In genomic region chr11:69105796-69106195, GRCm38 (mm10) we compare ENCODE assay signal across 26 mouse cellular contexts. TPM values are rescaled to one million over a fixed set of nuclear protein-coding genes. Genes with fewer than 3 reads are reported as not detected.
DNase-seq lines count a peak whose midpoint lies in the region; ATAC-seq and TF ChIP-seq lines count a peak whose summit lies in the region.
"Had no signal": no experiment of that assay in that cellular context is flagged by ENCODE, and none has a peak within 500 bp of the region (broad histone marks: within the 10 kb centered on the region; RNA-seq: fewer than 3 reads in every experiment).

No protein-coding gene starts in this region.

- H3K4me1 ChIP-seq in kidney, embryonic 16.5 days (ENCODE audit: insufficient read depth, low read length), result peaks cover 4% of the 10 kb centered on the region; the same call in 1 of the 2 replicates

- peak; percentile 29 for DNase-seq in cerebellum, adult 8-10 months
- DNase-seq in cerebellum, postnatal 4 days (ENCODE audit: low spot score in 2 of 2), result no peak
- peak; percentile 30 for DNase-seq in gastrocnemius, adult 2 months
- no peak for DNase-seq in gastrocnemius, postnatal 10 days
- DNase-seq in kidney, postnatal 10 days, result no peak
- DNase-seq in T-cell, adult 2 months (ENCODE audit: low spot score), result peak; percentile 3
- DNase-seq in Muller cell, postnatal 12 days (ENCODE audit: inconsistent ontology term), result no peak
- DNase-seq: adrenal gland, postnatal 10 days; kidney, adult 2 months; lung, adult 18-20 months; lung, postnatal 14 days; right cerebral cortex, adult 18-20 months had no signal

- intact Hi-C loops in gastrocnemius, adult 2 months (cut with DNase I), result loop anchor here (10.0 kb wide), 1 partner anchor 809 kb away; the partner anchor contains the start of gene Gps2

- no peak for ATAC-seq in kidney, embryonic 16.5 days (ENCODE audit: low FRiP score, low TSS enrichment)
- ATAC-seq: CD4-positive, CD25-positive, alpha-beta regulatory T cell, adult 4 months; inflammation-experienced regulatory T-cells, adult 6 months; midbrain, embryonic 13.5 days had no signal

- H3K9me3 ChIP-seq in kidney, embryonic 16.5 days (ENCODE audit: low read length), result no peaks in the 10 kb centered on the region
- H3K9me3 ChIP-seq: embryonic facial prominence, embryonic 15.5 days; heart, embryonic 10.5 days; hindbrain, embryonic 12.5 days; midbrain, embryonic 13.5 days; neural tube, embryonic 15.5 days; stomach, embryonic 15.5 days had no signal

- peaks cover 76% of the 10 kb centered on the region for H3K36me3 ChIP-seq in kidney, embryonic 16.5 days (ENCODE audit: insufficient read depth, low read length)

- no peak for TF ChIP-seq CTCF in gastrocnemius, adult 2 months (IDR thresholded peaks at IDR 0.05)

- no peak overlapping the region for H3K4me3 ChIP-seq in gastrocnemius, adult 2 months
- H3K4me3 ChIP-seq in kidney, embryonic 16.5 days (ENCODE audit: low read length), result no peak overlapping the region
- H3K4me3 ChIP-seq: embryonic facial prominence, embryonic 15.5 days; hindbrain, embryonic 12.5 days; layer of hippocampus, adult 2 months; midbrain, embryonic 13.5 days; neural tube, embryonic 15.5 days; stomach, embryonic 15.5 days had no signal

- 71% methylated on average over 2 of the region's 2 CpGs for WGBS in kidney, embryonic 16.5 days

- no peaks in the 10 kb centered on the region for H3K27me3 ChIP-seq in kidney, embryonic 16.5 days (ENCODE audit: insufficient read depth, low read length)
- H3K27me3 ChIP-seq: embryonic facial prominence, embryonic 15.5 days; hindbrain, embryonic 12.5 days; midbrain, embryonic 13.5 days; neural tube, embryonic 15.5 days; stomach, embryonic 15.5 days had no signal

- H3K9ac ChIP-seq in kidney, embryonic 16.5 days (replicated peaks; ENCODE audit: low read length), result peak overlapping the region; percentile 31; the same call in 1 of the 2 replicates
- H3K9ac ChIP-seq: embryonic facial prominence, embryonic 15.5 days; hindbrain, embryonic 12.5 days; midbrain, embryonic 13.5 days; neural tube, embryonic 15.5 days; stomach, embryonic 15.5 days had no signal

- H3K4me2 ChIP-seq in kidney, embryonic 16.5 days (replicated peaks; ENCODE audit: low read depth, low read length), result no peak overlapping the region
- H3K4me2 ChIP-seq: embryonic facial prominence, embryonic 15.5 days; hindbrain, embryonic 12.5 days; liver, embryonic 11.5 days; midbrain, embryonic 13.5 days; neural tube, embryonic 15.5 days; stomach, embryonic 15.5 days had no signal

- no peak overlapping the region for H3K27ac ChIP-seq in gastrocnemius, adult 2 months
- H3K27ac ChIP-seq in kidney, embryonic 16.5 days (ENCODE audit: low read length), result no peak overlapping the region
- H3K27ac ChIP-seq: embryonic facial prominence, embryonic 15.5 days; heart, embryonic 10.5 days; hindbrain, embryonic 12.5 days; layer of hippocampus, adult 2 months; midbrain, embryonic 13.5 days; neural tube, embryonic 15.5 days; stomach, embryonic 15.5 days had no signal

RNA-seq across cellular contexts. Expression of gene Per1, which starts 10.8 kb away (rescaled TPM):
- 10 to 100 TPM; 68.2 to 76.8 TPM for total RNA-seq in gastrocnemius, adult 2 months (2021)
- 10 to 100 TPM; 17.5 to 78.6 TPM for total RNA-seq in gastrocnemius, postnatal 10 days (2021)
- 11.4 and 15.6 TPM in 2 replicates for polyA plus RNA-seq in kidney, embryonic 16.5 days (2015; fragmentation: Nextera tagmentation; extraction: Ambion mirVana)

RNA-seq across cellular contexts. Expression of gene Hes7, which starts 14.4 kb away (rescaled TPM):
- total RNA-seq in gastrocnemius, adult 2 months (2021), result not detected
- not detected for total RNA-seq in gastrocnemius, postnatal 10 days (2021)
- 0.39 and 0.51 TPM in 2 replicates for polyA plus RNA-seq in kidney, embryonic 16.5 days (2015; fragmentation: Nextera tagmentation; extraction: Ambion mirVana)
- total RNA-seq: common myeloid progenitor, adult 5-6 weeks; megakaryocyte, adult 5-6 weeks had no signal
- polyA plus RNA-seq: CD4-positive, CD25-positive, alpha-beta regulatory T cell, adult 4 months; inflammation-experienced regulatory T-cells, adult 6 months had no signal

RNA-seq across cellular contexts. Expression of gene 9130213A22Rik, which starts 16.6 kb away (rescaled TPM):
- total RNA-seq in gastrocnemius, adult 2 months (2021), result under 1 TPM in 1 of 2 experiments, not detected in 1; 0.20 TPM
- under 1 TPM; 0.27 to 0.49 TPM for total RNA-seq in gastrocnemius, postnatal 10 days (2021)
- polyA plus RNA-seq in kidney, embryonic 16.5 days (2015; fragmentation: Nextera tagmentation; extraction: Ambion mirVana), result 0.33 and 0.42 TPM in 2 replicates
- total RNA-seq: common myeloid progenitor, adult 5-6 weeks; megakaryocyte, adult 5-6 weeks had no signal
- polyA plus RNA-seq: CD4-positive, CD25-positive, alpha-beta regulatory T cell, adult 4 months; midbrain, embryonic 13.5 days had no signal

RNA-seq across cellular contexts. Expression of gene Vamp2, which starts 17.5 kb away (rescaled TPM):
- 10 to 100 TPM; 38.0 to 42.7 TPM for total RNA-seq in gastrocnemius, adult 2 months (2021)
- total RNA-seq in gastrocnemius, postnatal 10 days (2021), result 10 to 100 TPM; 52.4 to 55.8 TPM
- polyA plus RNA-seq in kidney, embryonic 16.5 days (2015; fragmentation: Nextera tagmentation; extraction: Ambion mirVana), result 81.5 and 114 TPM in 2 replicates

RNA-seq across cellular contexts. Expression of gene Aloxe3, which starts 19.9 kb away (rescaled TPM):
- not detected for total RNA-seq in gastrocnemius, adult 2 months (2021)
- total RNA-seq in gastrocnemius, postnatal 10 days (2021), result under 1 TPM in 1 of 2 experiments, not detected in 1; 0.27 TPM
- polyA plus RNA-seq in kidney, embryonic 16.5 days (2015; fragmentation: Nextera tagmentation; extraction: Ambion mirVana), result 0.32 and 0.76 TPM in 2 replicates
- total RNA-seq: common myeloid progenitor, adult 5-6 weeks had no signal
- polyA plus RNA-seq: heart, postnatal 0 days; liver, embryonic 11.5 days had no signal

Comparison
In these comparisons a context has a peak if more than half of its experiments do, and no peak if none do; other contexts are left out.
1. DNase-seq: peak in cerebellum, adult 8-10 months (single experiment), gastrocnemius, adult 2 months (single experiment) and T-cell, adult 2 months (single experiment); none in cerebellum, postnatal 4 days (0 of 2), gastrocnemius, postnatal 10 days (single experiment), kidney, postnatal 10 days (single experiment) and Muller cell, postnatal 12 days (single experiment).